Mouse (Mus musculus): ENCODE measurements around the gene Slc38a6.
A peak's percentile ranks its signal among the peaks of the same experiment; 100 is the strongest.

The Slc38a6 gene

DNA sequence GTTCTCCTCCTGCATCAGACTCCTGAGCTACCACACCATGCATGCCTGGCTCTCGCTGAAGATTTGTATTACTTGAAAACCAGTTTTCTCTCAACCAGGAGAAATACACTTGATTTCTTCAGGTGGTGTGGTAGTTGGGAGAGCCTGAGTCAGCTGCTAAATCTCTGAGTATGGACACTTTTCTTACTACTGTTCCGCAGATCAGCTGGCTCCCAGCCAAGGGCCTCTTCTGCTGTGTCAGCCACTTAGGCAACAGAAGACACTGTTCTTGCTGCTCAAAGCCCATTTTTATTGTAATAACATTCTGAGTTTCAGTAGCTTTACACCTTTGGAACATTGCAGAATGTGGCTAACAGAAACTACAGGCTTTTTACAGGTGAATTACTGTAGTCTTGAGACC lies 72.1 kb downstream of the Slc38a6 start:
- DNase-seq, result peak; percentile 73 to 79

GRCm38 (mm10) chr12:73359520-73359919 lies 72.9 kb downstream of the Slc38a6 start:
- DNase-seq, result no peak

DNA sequence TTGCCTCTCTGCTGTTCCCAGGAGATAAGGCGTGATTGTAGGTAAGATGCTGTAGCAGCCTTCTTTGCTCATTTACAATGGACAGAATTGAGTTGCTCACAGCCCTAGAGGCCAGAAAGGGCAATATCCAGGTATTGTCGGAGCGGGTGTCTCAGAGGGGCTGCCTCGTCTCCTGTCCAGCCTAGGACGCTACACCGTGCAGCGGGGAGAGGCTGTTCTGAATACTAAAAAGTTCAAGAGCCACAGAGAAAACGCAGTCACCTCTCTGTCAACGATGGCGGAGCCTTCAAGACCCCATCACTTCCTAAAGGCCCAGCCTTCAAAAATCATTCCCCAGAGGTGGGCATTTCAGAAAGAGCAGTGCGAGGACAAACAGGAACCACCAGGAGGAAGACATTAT lies 74.6 kb downstream of the Slc38a6 start:
- no peak for DNase-seq

- DNase-seq, result no peak
These were observed 76.8 kb downstream of the Slc38a6 start for GRCm38 (mm10) chr12:73363401-73363800.

DNA sequence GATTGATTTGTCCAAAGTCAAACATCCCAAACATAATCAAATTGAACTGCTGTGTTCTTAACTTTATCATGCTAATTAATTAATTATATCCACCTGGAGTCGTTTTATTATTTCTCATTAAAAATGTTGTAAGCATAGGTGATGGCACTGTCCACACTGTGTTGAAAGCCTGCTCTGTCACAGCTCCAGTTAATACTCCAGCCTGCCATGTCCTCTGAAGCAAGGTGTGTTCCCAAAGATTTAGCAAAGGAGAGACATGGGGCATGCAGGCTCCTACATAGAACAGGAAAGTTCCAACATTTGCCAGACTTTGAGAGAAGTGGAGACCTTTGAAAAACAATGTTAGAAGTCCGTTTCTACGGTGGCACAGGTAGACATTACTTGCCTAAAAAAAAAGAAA lies 77.4 kb downstream of the Slc38a6 start:
- no peak for DNase-seq

- DNase-seq, result no peak
These were observed 80.0 kb downstream of the Slc38a6 start for GRCm38 (mm10) chr12:73366581-73366980.

DNA sequence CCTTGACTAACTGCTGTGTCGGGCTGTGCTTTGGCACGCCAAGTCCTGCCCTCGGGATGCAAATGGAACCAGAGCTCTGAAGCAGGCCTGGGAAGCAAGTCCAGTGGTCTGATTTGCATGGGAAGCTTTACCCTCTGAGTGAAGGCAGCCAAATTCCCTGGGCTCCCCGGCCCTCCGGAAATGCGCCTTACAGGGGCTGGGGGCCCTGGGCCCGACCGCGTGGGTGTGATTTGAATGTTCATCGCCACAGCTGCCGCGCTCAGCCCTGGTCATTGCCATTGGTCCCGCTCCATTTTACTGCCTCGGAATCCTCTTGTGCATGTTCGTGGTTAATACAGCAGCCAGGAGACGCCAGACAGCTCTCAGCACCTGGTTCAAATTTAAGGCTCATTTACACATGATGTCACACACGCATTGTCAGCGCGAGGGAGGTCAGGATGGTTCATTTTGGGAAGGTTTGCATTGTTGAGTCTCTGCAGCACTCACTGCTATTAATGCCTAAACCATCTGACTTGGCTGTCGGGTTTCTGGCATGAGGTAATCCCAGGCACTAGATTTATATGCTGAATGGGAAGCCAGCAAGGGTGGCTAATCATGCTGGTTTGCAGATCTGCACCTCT lies 81.0 kb downstream of the Slc38a6 start:
- DNase-seq, result peak in 1 of 2 experiments; percentile 48

GRCm38 (mm10) chr12:73368868-73369608 lies 82.5 kb downstream of the Slc38a6 start:
- DNase-seq, result no peak

- no peak for DNase-seq
These were observed 83.9 kb downstream of the Slc38a6 start for GRCm38 (mm10) chr12:73370367-73370944.

- DNase-seq, result no peak
These were observed 84.6 kb downstream of the Slc38a6 start for GRCm38 (mm10) chr12:73371132-73371531.

DNA sequence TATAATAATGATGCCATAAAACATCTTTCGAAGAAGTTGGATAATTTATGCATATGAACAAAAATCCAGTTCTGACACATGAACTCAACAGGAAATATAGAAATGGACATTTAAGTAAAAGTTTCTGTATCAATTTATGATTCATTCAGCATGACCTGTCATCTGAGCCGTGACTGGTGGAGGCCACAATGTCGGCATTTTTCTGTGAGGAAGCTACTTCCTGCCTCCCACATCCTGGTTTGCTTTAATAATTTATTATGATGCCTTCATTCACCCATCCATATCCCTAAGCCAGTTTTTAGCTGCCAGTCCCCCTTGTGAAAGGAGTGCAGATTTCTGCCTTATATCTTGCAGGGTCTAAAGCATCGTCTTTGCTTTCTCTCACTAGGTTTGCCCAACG lies 91.4 kb downstream of the Slc38a6 start:
- no peak for DNase-seq

DNA sequence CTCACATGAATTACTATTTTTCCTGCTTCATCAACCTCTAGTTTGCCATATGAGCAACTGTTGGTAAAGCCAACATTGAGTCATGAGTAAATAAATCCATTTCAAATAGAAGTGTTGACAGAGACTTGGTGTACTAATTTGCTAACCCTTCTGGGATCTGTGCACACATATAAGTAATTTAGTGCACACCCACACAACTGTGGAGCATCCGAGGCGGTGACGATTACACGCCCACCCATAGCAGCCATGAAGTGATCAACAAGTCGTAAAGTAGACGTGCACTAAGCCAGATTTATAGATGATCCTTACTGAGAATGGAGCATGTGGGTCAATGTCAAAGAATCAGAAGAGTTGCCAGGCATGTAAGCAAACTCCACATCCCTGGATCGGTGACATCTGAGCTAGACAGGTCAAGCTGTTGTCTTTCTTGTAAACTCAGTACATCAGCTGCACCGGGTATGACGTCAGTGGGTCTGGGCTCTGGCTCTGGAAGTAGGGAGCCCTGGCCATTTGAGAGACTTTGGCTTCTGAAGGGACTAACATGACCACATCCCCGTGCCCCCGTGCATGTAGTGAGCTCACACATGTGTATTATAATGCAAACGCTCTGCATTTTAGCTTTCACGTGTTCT lies 92.3 kb downstream of the Slc38a6 start:
- DNase-seq, result no peak

- DNase-seq, result no peak
These were observed 94.2 kb downstream of the Slc38a6 start for GRCm38 (mm10) chr12:73380686-73381360.

- peak in 1 of 2 experiments; percentile 32 for DNase-seq
These were observed 94.9 kb downstream of the Slc38a6 start for GRCm38 (mm10) chr12:73381452-73381851.

- DNase-seq, result no peak
These were observed 96.0 kb downstream of the Slc38a6 start for GRCm38 (mm10) chr12:73382290-73383178.

DNA sequence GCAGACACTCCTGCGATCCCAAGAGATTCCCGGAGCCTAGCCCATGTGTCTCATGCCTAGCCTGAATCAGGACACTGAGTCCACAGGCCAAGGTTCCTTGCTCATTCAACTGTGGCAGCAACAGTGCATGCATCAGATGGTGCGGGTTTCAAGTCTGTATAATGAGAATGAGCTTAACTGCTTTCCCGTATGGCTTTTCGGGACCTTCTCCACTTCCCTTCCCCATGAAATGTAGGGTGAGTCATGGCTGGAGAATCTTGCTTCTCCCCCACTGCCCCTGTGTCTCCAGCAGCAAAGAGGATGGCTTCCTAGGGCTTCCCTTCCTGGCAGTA lies 96.6 kb downstream of the Slc38a6 start:
- peak in 1 of 2 experiments; percentile 26 for DNase-seq

GRCm38 (mm10) chr12:73383861-73384260 lies 97.3 kb downstream of the Slc38a6 start:
- no peak for DNase-seq

DNA sequence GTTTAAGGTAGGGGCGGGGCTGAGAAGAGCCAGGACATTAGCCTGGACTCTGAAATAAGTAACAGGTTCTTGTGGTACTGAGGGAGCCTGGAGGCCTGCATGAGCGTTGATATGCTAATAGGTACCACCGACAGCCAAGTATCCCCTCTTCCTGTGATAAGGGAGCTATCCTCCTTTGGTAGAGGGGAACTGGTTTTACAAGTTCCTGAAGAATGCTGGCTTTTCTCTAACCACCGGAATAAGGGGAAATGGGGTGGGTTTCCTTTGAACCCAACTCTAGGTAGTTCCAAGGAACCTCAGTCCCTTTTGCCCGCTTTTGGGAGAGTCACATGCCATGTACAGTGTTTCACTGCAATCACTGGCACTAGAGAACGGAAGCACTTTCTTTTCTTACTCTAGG lies 98.2 kb downstream of the Slc38a6 start:
- no peak for DNase-seq

GRCm38 (mm10) chr12:73392507-73392906 lies 105.9 kb downstream of the Slc38a6 start:
- no peak for DNase-seq

DNA sequence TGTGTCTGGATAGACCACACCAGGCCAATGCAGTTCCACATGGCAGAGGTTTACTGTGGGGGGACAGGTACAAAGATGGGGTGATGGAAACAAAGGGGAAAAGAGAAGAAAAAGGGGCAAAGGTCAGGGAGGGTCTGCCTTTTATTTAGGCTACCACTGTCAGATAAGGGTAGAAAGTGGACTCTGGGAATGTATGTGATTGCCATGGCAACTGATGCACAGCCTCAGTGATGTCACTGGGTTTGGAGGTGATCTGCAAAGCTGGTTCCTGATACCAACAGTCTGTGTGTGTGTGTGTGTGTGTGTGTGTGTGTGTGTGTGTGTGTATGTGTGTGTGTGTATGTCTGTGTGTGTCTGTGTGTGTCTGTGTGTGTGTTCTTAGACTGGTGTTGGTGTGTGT lies 106.4 kb downstream of the Slc38a6 start:
- no peak for DNase-seq

GRCm38 (mm10) chr12:73393881-73394291 lies 107.3 kb downstream of the Slc38a6 start:
- peak; percentile 21 to 45 for DNase-seq

GRCm38 (mm10) chr12:73394571-73394970 lies 108.0 kb downstream of the Slc38a6 start:
- DNase-seq, result no peak

Data from kidney, postnatal 4 days (tissue).